Mouse (Mus musculus): Measurements from ENCODE around the gene Abcf2.

- no peak for TF ChIP-seq CTCF (IDR thresholded peaks at IDR 0.05; ENCODE audit: control insufficient read depth, insufficient read depth, insufficient replicate concordance, low read depth, low read length)
- TF ChIP-seq POLR2A (IDR thresholded peaks at IDR 0.05; ENCODE audit: control insufficient read depth, low read depth, low read length), result no peak
Observed at GRCm38 (mm10) chr5:24592471-24593160, 15.3 kb upstream of the Abcf2 start.

Data from testis, adult 2 months (tissue).